Mouse (Mus musculus) kidney, adult 2 months (tissue): ENCODE measurements around the gene Kmt5c.

Experiments used
- CTCF ChIP-seq: fragments of 200-500 bp; conservative IDR thresholded peaks from 2 replicates; pipeline ENCODE4 v1.5.1; 2011; ENCODE audit warnings: low read depth, mild to moderate bottlenecking, control low read depth, low read length, moderate library complexity, mixed read lengths; ENCODE audit not compliant: insufficient read depth, insufficient read length
- POLR2A ChIP-seq: fragments of 200-500 bp; IDR thresholded peaks from one replicate; pipeline ENCODE4 v1.6.1; 2011; ENCODE audit warnings: low read depth, low read length, control low read depth

DNA sequence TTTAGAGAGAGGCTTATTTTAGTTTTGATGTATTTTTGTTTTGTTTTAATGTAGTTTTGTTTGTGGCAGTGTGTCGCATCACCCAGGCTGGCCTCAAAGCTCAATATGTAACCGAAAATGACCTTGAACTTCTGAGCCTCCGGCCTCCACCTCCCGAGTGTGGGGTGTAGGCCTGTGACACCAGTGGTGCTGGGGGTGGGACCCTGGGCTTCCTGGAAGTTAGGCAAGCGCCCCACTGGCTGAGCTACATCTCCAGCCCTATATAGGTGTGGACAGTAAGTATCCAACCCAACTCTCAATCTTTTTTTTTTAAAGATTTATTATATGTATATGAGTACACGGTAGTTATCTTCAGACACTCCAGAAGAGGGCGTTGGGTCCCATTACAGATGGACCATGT lies 36.7 kb upstream of the Kmt5c start:
- TF ChIP-seq POLR2A (no peak), CTCF (no peak)
